Mouse (Mus musculus) CH12.LX (cell line): ENCODE results near the gene Ppip5k1.

Experiments used
- CTCF ChIP-seq, 2 experiments: IDR thresholded peaks in 1 of 2; conservative IDR thresholded peaks in 1 of 2; 2 replicates each; pipeline ENCODE4 v1.5.1; 2011 to 2012; ENCODE audit warnings: low read depth in 2 of 2, low read length in 2 of 2, improper control_type of control experiment in 1 of 2, inconsistent platforms in 1 of 2, mild to moderate bottlenecking in 1 of 2, moderate library complexity in 1 of 2
- EP300 ChIP-seq: IDR thresholded peaks from 2 replicates; pipeline ENCODE4 v1.6.1; 2011; ENCODE audit warnings: low read length, improper control_type of control experiment
- ETS1 ChIP-seq: conservative IDR thresholded peaks from 2 replicates; pipeline ENCODE4 v1.6.1; 2012; ENCODE audit warnings: low read depth, mild to moderate bottlenecking, inconsistent platforms, low read length, improper control_type of control experiment, moderate library complexity
- HCFC1 ChIP-seq: IDR thresholded peaks from 2 replicates; pipeline ENCODE4 v1.6.1; 2012; ENCODE audit warnings: low read depth, mild to moderate bottlenecking, inconsistent platforms, low read length, improper control_type of control experiment
- JUND ChIP-seq: conservative IDR thresholded peaks from 2 replicates; pipeline ENCODE4 v1.6.1; 2011; ENCODE audit warnings: low read depth, low read length, improper control_type of control experiment
- MAX ChIP-seq: IDR thresholded peaks from 2 replicates; pipeline ENCODE4 v1.6.1; 2011; ENCODE audit warnings: low read length, improper control_type of control experiment
- MEF2A ChIP-seq: IDR thresholded peaks from 2 replicates; pipeline ENCODE4 v1.6.1; 2014; ENCODE audit warnings: low read depth, mild to moderate bottlenecking, inconsistent platforms, low read length, improper control_type of control experiment, borderline replicate concordance
- POLR2A ChIP-seq: IDR thresholded peaks from 2 replicates; pipeline ENCODE4 v1.6.1; 2011; ENCODE audit warnings: low read depth, mild to moderate bottlenecking, improper control_type of control experiment, low read length
- POLR2AphosphoS2 ChIP-seq: IDR thresholded peaks from 2 replicates; pipeline ENCODE4 v1.6.1; 2011; ENCODE audit warnings: low read depth, low read length, improper control_type of control experiment
- UBTF ChIP-seq: IDR thresholded peaks from 2 replicates; pipeline ENCODE4 v1.6.1; 2012; ENCODE audit warnings: low read depth, mild to moderate bottlenecking, inconsistent platforms, low read length, improper control_type of control experiment, moderate library complexity
- USF1 ChIP-seq: IDR thresholded peaks from 2 replicates; pipeline ENCODE4 v1.6.1; 2014; ENCODE audit warnings: low read depth, mild to moderate bottlenecking, inconsistent platforms, low read length, improper control_type of control experiment

DNA sequence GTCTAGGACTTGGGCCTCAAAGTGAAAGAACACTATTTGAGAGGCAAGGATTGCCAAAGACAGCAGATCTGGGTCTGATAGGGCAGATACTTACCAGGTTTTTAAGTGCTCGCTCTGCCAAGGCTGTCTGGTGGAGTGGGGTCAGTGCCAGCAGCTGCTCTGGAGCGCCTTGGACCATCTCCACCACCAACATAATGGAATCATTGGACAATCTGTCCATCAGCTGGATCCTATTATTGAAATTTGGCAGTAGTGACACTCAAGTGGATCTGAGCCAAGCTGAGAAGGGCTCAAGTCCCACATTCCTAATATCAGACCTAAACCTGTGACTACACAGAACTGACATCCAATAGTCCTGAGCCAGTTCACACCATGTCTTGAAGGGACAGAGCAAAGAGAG lies 13.6 kb upstream of the Ppip5k1 start:
- TF ChIP-seq POLR2A: no peak
- TF ChIP-seq EP300: no peak
- TF ChIP-seq USF1: no peak
- TF ChIP-seq POLR2AphosphoS2: no peak
- TF ChIP-seq JUND: no peak
- no peak for TF ChIP-seq ETS1
- TF ChIP-seq MAX: no peak
- TF ChIP-seq CTCF (conservative IDR thresholded peaks at IDR 0.05 in 1 of 2, IDR thresholded peaks at IDR 0.05 in 1 of 2; ENCODE audit: low read depth in 2 of 2, low read length in 2 of 2): no peak
- TF ChIP-seq HCFC1: no peak
- TF ChIP-seq MEF2A: no peak
- no peak for TF ChIP-seq UBTF
